Mouse (Mus musculus) heart, adult 2 months (tissue): ENCODE results near the gene Ttc39d. TPM values are rescaled to one million over a fixed set of nuclear protein-coding genes. Genes with fewer than 3 reads are reported as not detected.
"Not testable (repeated sequence)": the region's sequence is repeated elsewhere in the genome, so short reads cannot be mapped to it uniquely, and the experiment has no call there.

Experiments used
- DNase-seq, 2 experiments: peaks; one replicate each; pipeline ENCODE4 v3.0.0; 2021
- H3K27ac ChIP-seq: fragments of 200-600 bp; 2 replicates; pipeline ENCODE4 v1.8.1; 2022
- H3K27me3 ChIP-seq: fragments of 200-500 bp; 2 replicates; pipeline ENCODE4 v1.6.1; 2012; ENCODE audit warnings: mild to moderate bottlenecking, low read length, inconsistent platforms, mixed read lengths; ENCODE audit not compliant: control insufficient read depth, insufficient read depth
- H3K36me3 ChIP-seq: fragments of 200-500 bp; 2 replicates; pipeline ENCODE4 v1.6.1; 2012; ENCODE audit warnings: low read length, inconsistent platforms; ENCODE audit not compliant: control insufficient read depth, insufficient read depth
- H3K4me1 ChIP-seq: fragments of 200-500 bp; 2 replicates; pipeline ENCODE4 v1.6.1; 2011; ENCODE audit warnings: low read length; ENCODE audit not compliant: control insufficient read depth, insufficient read depth
- H3K4me3 ChIP-seq: fragments of 200-600 bp; 2 replicates; pipeline ENCODE4 v1.8.1; 2022
- H3K79me2 ChIP-seq: fragments of 200-500 bp; replicated peaks from 2 replicates; pipeline ENCODE4 v1.6.1; 2012; ENCODE audit warnings: mild to moderate bottlenecking, inconsistent platforms, low read length, moderate library complexity, mixed read lengths; ENCODE audit not compliant: control insufficient read depth, insufficient read depth
- H3K9ac ChIP-seq: fragments of 200-500 bp; 2 replicates; pipeline ENCODE4 v1.6.1; 2012; ENCODE audit warnings: low read depth, mild to moderate bottlenecking, control low read depth, inconsistent platforms, low read length, mixed read lengths
- CTCF ChIP-seq: fragments of 200-600 bp; IDR thresholded peaks from 2 replicates; pipeline ENCODE4 v1.8.1; 2022; ENCODE audit warnings: antibody characterized with exemption, mild to moderate bottlenecking, moderate library complexity
- EP300 ChIP-seq: fragments of 200-500 bp; IDR thresholded peaks from 2 replicates; pipeline ENCODE4 v1.6.1; 2011; ENCODE audit warnings: low read depth, low read length, control low read depth; ENCODE audit not compliant: insufficient read depth
- POLR2A ChIP-seq: fragments of 200-500 bp; IDR thresholded peaks from 2 replicates; pipeline ENCODE4 v1.6.1; 2011; ENCODE audit warnings: mild to moderate bottlenecking, low read depth, low read length, control low read depth; ENCODE audit not compliant: insufficient read depth
- WGBS: fragments of 180-500 bp; shearing (Covaris S2); methylation state at CpG from one replicate; pipeline ENCODE4 v1.1.7; 2018; 5-methylcytosine and 5-hydroxymethylcytosine counted together
- intact Hi-C: fragments of 180-260 bp; cut with DNase I; formaldehyde crosslinking; loops from one replicate; pipeline ENCODE4 v1.15.1; 2025
- polyA plus RNA-seq: library from polyadenylated mRNA; depleted of rRNA; stranded (reverse); fragments of >200 nt; gene quantifications from 2 replicates; pipeline ENCODE4 v1.2.3, GENCODE M21; 2012
- total RNA-seq, 2 experiments: library from RNA; stranded (reverse); gene quantifications; 2 replicates each; pipeline ENCODE4 v1.2.3; 2021

The Ttc39d gene
- total and polyA plus RNA-seq, 3 experiments, result 0.10 to 0.18 TPM; not detected in 1

DNA sequence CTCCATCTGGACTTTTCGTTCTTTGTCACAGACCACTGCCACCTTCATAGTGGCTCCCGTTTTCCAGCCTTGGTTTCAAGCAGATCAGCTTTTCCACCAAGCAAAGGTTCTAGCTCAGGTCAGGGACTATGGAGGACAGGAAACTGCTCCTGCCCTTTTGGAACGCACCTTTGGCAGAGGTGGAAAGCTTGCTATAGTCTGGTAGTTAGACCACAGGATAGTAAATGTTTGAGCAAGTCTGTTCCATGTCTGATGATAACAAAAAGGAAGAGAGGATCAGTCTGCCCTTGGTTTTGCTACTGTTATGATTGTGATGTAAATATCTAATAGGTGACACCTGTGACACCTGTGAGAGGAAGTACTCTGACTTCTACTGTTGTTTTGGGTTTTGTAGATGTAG, 31.3 kb upstream of the Ttc39d start:
- Histone ChIP-seq H3K79me2 (no peaks in the 10 kb centered on the region), H3K4me1 (peaks cover 3% of the 10 kb centered on the region), H3K9ac (no peak overlapping the region), H3K4me3 (no peak overlapping the region), H3K27ac (no peak overlapping the region), H3K27me3 (no peaks in the 10 kb centered on the region), H3K36me3 (no peaks in the 10 kb centered on the region)
- intact Hi-C loops, result loop anchor here (5.0 kb wide), 1 partner anchor 49 kb away; the partner anchor contains the start of gene Galm
- 86% methylated on average over 3 of the region's 3 CpGs for WGBS
- TF ChIP-seq EP300, result no peak
- no peak for TF ChIP-seq CTCF
- TF ChIP-seq POLR2A, result no peak
- DNase-seq, result peak in 1 of 2 experiments; percentile 7

DNA sequence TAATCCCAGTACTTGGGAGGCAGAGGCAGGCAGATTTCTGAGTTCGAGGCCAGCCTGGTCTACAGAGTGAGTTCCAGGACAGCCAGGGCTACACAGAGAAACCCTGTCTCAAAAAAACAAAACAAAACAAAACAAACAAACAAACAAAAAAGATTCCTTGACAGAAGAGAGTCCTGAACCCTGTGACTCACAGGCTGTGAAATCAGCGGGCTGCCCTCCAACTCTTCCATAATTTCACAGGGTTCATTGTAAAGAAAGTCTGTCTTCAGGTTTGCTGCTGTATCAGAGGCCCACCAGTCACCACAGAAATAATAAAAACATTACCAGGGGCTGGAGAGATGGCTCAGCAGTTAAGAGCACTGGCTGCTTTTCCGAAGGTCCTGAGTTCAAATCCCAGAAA, 28.4 kb upstream of the Ttc39d start:
- H3K79me2 ChIP-seq, DNase-seq, H3K9ac ChIP-seq, H3K4me3 ChIP-seq, H3K27ac ChIP-seq, H3K36me3 ChIP-seq, H3K4me1 ChIP-seq, H3K27me3 ChIP-seq: not testable (repeated sequence)
- intact Hi-C loops, result loop anchor here (5.0 kb wide), 1 partner anchor 52 kb away; the partner anchor contains the start of gene Galm
- WGBS, result 96% methylated on average over 3 of the region's 3 CpGs

DNA sequence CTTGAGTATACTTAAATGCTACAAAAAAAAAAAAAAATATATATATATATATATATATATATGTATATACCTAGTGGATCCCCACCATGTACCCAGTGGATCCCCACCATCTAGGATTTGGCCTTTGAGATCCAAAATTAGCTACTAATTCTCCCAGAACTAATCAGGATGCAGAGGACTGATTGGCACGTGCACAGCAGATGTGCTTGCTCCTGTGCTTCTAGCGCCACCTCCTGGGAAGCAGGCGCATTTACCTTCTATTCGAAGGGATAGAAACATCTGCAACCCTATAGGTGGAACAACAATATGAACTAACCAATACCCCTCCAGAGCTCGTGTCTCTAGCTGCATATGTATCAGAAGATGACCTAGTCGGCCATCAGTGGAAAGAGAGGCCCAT, 27.3 kb upstream of the Ttc39d start:
- DNase-seq, result peak; percentile 74 to 78
- no peaks in the 10 kb centered on the region for H3K36me3 ChIP-seq
- no peak overlapping the region for H3K4me3 ChIP-seq
- H3K27me3 ChIP-seq, result no peaks in the 10 kb centered on the region
- TF ChIP-seq EP300, result peak; percentile 97
- TF ChIP-seq POLR2A, result 0 out of 2 replicates have a peak, but pooled peaks have one; percentile 19
- peak; percentile 83 for TF ChIP-seq CTCF
- H3K9ac ChIP-seq, result no peak overlapping the region
- no peaks in the 10 kb centered on the region for H3K4me1 ChIP-seq
- H3K79me2 ChIP-seq, result no peaks in the 10 kb centered on the region
- H3K27ac ChIP-seq, result no peak overlapping the region
- intact Hi-C loops, result loop anchor here (1.0 to 5.0 kb wide), 4 partner anchors 53 to 318 kb away; partner anchors contain the start of gene Galm
- under 1% methylated on average over 6 of the region's 6 CpGs for WGBS

DNA sequence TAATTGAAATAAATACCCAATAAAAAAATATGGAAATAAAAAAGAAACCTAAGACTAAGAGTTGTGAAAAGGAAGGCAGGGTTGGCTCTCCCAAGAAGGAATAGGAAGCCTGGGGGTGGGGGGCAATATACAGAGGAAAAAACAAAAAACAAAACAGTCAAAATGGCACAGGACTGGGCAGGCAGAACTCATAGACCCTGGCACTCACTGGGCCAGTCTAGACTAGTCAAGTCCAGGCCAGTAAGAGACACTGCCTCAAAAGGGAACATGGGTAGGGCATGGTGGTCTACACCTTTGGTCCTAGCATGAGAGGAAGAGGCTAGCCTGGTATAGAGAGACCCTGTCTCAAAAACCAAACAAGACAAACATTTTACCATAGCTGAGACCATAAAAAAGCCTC, 26.8 kb upstream of the Ttc39d start:
- Histone ChIP-seq H3K79me2 (no peaks in the 10 kb centered on the region), H3K9ac (no peak overlapping the region), H3K27ac (no peak overlapping the region), H3K36me3 (no peaks in the 10 kb centered on the region), H3K4me1 (no peaks in the 10 kb centered on the region), H3K27me3 (no peaks in the 10 kb centered on the region), H3K4me3 (no peak overlapping the region)
- no peak for DNase-seq
- TF ChIP-seq EP300 (no peak), POLR2A (no peak), CTCF (no peak)
- intact Hi-C loops, result loop anchor here (1.0 to 5.0 kb wide), 3 partner anchors 132 to 318 kb away; no protein-coding TSS in a partner anchor

DNA sequence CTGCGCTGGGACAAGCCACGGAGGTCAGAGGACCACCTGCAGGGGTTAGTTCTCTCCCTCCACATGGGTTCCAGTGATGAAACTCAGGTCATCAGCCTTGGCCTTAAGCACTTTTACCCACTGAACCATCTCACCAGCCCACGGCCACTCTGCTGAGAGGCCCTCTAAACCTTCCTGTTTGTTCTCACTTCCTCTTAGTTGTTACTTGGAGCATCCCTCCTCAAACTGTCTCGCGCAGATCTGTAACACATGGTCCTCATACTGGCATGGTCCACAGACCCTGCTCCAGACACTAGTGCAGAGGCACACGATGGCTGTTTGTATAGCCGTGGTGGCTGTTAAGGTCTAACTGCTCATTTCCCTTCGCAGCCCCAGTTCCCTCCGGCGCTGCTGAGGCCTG, 23.6 kb upstream of the Ttc39d start:
- H3K4me3 ChIP-seq, result no peak overlapping the region
- TF ChIP-seq EP300 (no peak), CTCF (no peak)
- H3K27ac ChIP-seq, result no peak overlapping the region
- intact Hi-C loops, result loop anchor here (5.0 kb wide), 1 partner anchor 321 kb away; no protein-coding TSS in a partner anchor
- no peaks in the 10 kb centered on the region for H3K36me3 ChIP-seq
- no peak overlapping the region for H3K9ac ChIP-seq
- H3K79me2 ChIP-seq, result no peaks in the 10 kb centered on the region
- no peaks in the 10 kb centered on the region for H3K27me3 ChIP-seq
- no peaks in the 10 kb centered on the region for H3K4me1 ChIP-seq
- WGBS, result 81% methylated on average over 10 of the region's 10 CpGs
- no peak for DNase-seq

DNA sequence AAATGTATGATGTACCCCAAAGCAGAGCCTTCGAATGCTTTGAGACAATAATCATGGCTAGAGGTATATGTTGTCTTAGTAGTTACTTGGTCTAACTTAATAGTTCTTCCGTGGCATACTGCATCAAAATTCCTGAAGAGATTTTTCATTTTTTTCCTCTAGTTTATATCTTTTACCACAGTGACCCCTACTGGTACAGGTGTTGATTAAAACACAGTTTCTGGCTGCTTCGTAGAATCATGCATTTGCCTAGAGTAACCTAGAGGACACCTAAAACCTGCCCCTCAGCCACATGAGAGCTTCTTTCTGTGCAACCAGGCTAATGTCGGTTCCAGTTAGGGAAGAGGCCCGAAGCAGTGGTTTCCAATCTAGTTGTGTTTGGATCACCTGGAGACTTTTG, 14.2 kb upstream of the Ttc39d start:
- H3K4me1 ChIP-seq, result no peaks in the 10 kb centered on the region
- H3K4me3 ChIP-seq, result no peak overlapping the region
- no peak overlapping the region for H3K9ac ChIP-seq
- peak; percentile 71 for TF ChIP-seq CTCF
- TF ChIP-seq EP300, result no peak
- TF ChIP-seq POLR2A, result no peak
- WGBS, result 59% methylated on average over 5 of the region's 5 CpGs
- H3K36me3 ChIP-seq, result no peaks in the 10 kb centered on the region
- H3K27ac ChIP-seq, result no peak overlapping the region
- no peak for DNase-seq
- intact Hi-C loops, result no loop called here
- no peaks in the 10 kb centered on the region for H3K79me2 ChIP-seq
- no peaks in the 10 kb centered on the region for H3K27me3 ChIP-seq
